Mouse (Mus musculus) heart, adult 18-20 months (tissue): Measurements from ENCODE around the gene Bend3. TPM values are rescaled to one million over a fixed set of nuclear protein-coding genes. Genes with fewer than 3 reads are reported as not detected.

Experiments used
- DNase-seq, 2 experiments: peaks; one replicate each; pipeline ENCODE4 v3.0.0; 2021 to 2022; ENCODE audit warnings: mixed read lengths in 1 of 2
- total RNA-seq, 2 experiments: library from RNA; stranded (reverse); gene quantifications; 2 replicates each; pipeline ENCODE4 v1.2.3; 2021

Gene Bend3
- total RNA-seq, 2 experiments from 2014 or later: 4.0 to 4.2 TPM

DNA sequence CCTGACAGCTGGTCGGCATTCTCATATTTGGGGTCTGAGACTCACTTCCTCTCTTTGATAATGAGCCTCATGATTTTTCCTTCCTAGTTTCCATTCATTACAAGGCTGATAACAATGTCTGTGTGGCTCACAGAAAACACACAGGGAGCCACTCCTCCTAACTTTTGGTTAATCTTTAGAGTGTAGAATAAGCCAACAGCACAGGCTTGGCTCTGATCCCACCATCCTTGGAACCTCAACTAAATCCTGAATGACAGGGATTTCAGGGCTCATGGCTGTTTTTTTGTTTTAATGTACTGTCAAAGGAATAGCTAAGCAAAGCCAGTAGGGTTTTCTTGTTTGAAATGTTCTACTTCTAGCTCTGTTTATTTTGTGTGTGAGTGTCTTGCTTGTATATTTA, 55.8 kb downstream of the Bend3 start:
- no peak for DNase-seq

GRCm38 (mm10) chr10:43537652-43538051, 59.0 kb downstream of the Bend3 start:
- no peak for DNase-seq

DNA sequence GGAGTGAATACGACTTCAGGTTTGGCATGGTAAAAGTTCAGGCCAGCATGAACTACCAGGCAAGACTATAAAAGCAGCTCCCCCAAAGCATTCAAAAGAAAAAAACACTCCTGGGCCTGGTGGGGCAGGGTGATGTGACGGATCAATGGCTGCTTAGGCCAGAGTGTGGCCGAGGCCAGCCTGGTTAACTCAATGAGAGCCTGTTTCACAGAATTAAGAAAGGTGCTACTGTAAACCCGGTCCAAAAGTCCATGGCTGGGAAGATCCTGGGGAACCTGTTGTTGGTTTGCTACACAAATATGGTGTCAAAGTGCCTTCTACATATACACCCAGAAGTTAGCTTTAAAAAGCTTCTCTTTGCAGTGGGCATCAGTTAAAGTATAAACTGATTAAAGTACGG, 60.2 kb downstream of the Bend3 start:
- no peak for DNase-seq

DNA sequence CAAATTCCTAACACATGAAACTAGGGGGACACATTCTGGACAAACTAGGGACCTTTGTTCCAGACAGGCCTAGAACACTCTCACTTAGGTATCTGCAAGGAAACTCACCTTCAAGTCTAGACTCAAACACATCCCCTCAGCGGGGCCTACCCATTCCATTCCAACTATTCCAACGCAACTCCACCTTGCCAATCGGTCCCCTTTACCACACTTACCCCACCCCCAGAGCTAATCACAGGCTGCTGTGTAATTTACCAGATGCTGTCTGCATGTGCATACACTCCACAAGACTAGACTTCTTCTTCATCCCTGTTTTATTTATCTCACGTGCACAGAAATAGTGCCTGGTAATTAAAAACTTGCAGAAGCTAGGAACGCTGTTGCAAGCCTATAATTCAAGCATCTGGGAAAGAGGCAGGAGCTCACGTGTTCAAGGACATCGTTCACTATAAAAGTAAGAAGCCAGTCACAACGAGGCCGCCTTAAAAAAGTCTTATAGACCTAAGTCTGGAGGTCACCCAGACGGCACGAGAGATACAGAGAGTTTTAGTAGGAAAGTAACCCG, 61.2 kb downstream of the Bend3 start:
- no peak for DNase-seq

GRCm38 (mm10) chr10:43540442-43541152, 62.0 kb downstream of the Bend3 start, which contains the start of gene 1700021F05Rik:
Gene 1700021F05Rik, minus strand, starts transcription at chr10:43540994.
- DNase-seq: peak; percentile 96 to 97

GRCm38 (mm10) chr10:43541153-43541544, 62.5 kb downstream of the Bend3 start:
- no peak for DNase-seq

GRCm38 (mm10) chr10:43549411-43549810, 70.8 kb downstream of the Bend3 start:
- DNase-seq: no peak

DNA sequence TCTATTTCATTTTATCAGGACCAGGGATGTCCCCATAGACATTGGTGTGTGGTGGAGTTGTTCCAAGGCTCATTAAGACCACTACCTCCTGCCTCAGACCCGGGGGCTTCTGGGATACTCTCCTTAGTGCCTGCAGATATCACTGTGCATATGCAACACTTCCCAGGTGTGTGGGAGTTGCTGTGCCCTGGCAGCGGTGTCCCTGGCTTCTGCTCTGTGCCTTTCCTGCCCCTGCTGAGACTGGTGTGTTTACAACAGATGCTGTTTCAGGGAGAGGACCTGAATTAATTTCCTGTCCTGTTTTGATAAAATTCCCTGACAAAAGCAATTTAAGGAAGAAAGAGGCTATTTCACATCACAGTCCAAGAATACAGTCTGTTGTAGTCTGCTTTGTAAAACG, 72.3 kb downstream of the Bend3 start:
- DNase-seq: no peak

GRCm38 (mm10) chr10:43551388-43551787, 72.8 kb downstream of the Bend3 start:
- DNase-seq: no peak

DNA sequence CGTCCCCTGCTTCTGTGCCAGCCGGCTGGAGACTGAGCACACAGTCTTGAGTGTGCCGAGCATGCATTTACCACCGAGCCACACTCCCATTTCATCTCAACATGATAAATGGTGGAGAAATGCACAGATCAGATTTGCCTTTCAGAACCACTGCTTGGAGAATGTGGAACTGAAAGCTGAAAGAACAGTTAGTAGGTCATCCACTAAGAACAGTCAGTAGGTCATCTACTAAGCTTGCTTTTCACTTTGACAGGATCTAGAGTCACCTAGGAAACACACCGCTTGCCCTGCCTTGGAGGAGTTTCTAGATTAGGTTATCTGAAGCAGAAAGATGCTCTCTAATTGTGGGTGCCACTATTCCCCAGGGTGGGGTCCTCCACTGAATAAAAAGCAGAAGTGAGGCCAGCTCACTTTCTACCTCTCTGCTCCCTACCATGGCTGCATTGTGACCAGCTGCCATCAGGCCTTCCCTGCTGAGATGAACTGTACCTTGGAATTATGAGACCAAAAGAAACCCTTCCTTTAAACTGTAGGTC, 79.1 kb downstream of the Bend3 start:
- DNase-seq: no peak

GRCm38 (mm10) chr10:43559313-43559712, 80.7 kb downstream of the Bend3 start:
- no peak for DNase-seq

GRCm38 (mm10) chr10:43560765-43561164, 82.1 kb downstream of the Bend3 start:
- DNase-seq: no peak

- DNase-seq: no peak
Measured at GRCm38 (mm10) chr10:43561311-43561710, 82.7 kb downstream of the Bend3 start.

Other genes starting within 250 kb of the Bend3 start
- gene Gm9803, start 45.3 kb downstream of the Bend3 start, total RNA-seq: 1 to 10 TPM; 8.0 to 9.8 TPM
- 100 to 1,000 TPM; 121 to 126 TPM for gene 1700021F05Rik, start 62.2 kb downstream of the Bend3 start, total RNA-seq
- gene Cd24a, start 99.5 kb downstream of the Bend3 start, total RNA-seq: 10 to 100 TPM in 1 of 2 experiments, 1 to 10 TPM in 1; 5.1 to 11.5 TPM